Mouse (Mus musculus): ENCODE measurements around the gene Igfbp3. TPM values are rescaled to one million over a fixed set of nuclear protein-coding genes. Genes with fewer than 3 reads are reported as not detected.
"Not testable (repeated sequence)": the region's sequence is repeated elsewhere in the genome, so short reads cannot be mapped to it uniquely, and the experiment has no call there.

Gene Igfbp3
- polyA plus RNA-seq, 1 experiment: not detected

- Histone ChIP-seq H3K27ac (ENCODE audit: insufficient read depth, low read depth, low read length) (no peak overlapping the region), H3K4me1 (ENCODE audit: control insufficient read depth, insufficient read depth, low read length) (peaks cover 9% of the 10 kb centered on the region; the same call in 1 of the 2 replicates), H3K4me3 (ENCODE audit: insufficient read depth, low read depth, low read length) (no peak overlapping the region)
- TF ChIP-seq CTCF (IDR thresholded peaks at IDR 0.05; ENCODE audit: insufficient read depth, low read depth, low read length) (no peak), POLR2A (IDR thresholded peaks at IDR 0.05; ENCODE audit: insufficient read depth, low read depth, low read length) (no peak)
- WGBS: 40% methylated on average over 3 of the region's 3 CpGs
Observed at GRCm38 (mm10) chr11:7234981-7235609, 21.4 kb upstream of the Igfbp3 start.

GRCm38 (mm10) chr11:7234436-7234835 lies 20.7 kb upstream of the Igfbp3 start:
- 93% methylated on average over 1 of the region's 1 CpGs for WGBS
- H3K27ac ChIP-seq (ENCODE audit: insufficient read depth, low read depth, low read length): no peak overlapping the region
- no peak overlapping the region for H3K4me3 ChIP-seq (ENCODE audit: insufficient read depth, low read depth, low read length)
- H3K4me1 ChIP-seq (ENCODE audit: control insufficient read depth, insufficient read depth, low read length): peaks cover 9% of the 10 kb centered on the region; the same call in 1 of the 2 replicates
- TF ChIP-seq CTCF (IDR thresholded peaks at IDR 0.05; ENCODE audit: insufficient read depth, low read depth, low read length) (no peak), POLR2A (IDR thresholded peaks at IDR 0.05; ENCODE audit: insufficient read depth, low read depth, low read length) (no peak)

- Histone ChIP-seq H3K27ac (ENCODE audit: insufficient read depth, low read depth, low read length) (no peak overlapping the region), H3K4me1 (ENCODE audit: control insufficient read depth, insufficient read depth, low read length) (peaks cover 9% of the 10 kb centered on the region; the same call in 1 of the 2 replicates), H3K4me3 (ENCODE audit: insufficient read depth, low read depth, low read length) (no peak overlapping the region)
- no peak for TF ChIP-seq CTCF (IDR thresholded peaks at IDR 0.05; ENCODE audit: insufficient read depth, low read depth, low read length)
- WGBS: 97% methylated on average over 2 of the region's 2 CpGs
Observed at GRCm38 (mm10) chr11:7233333-7233732, 19.6 kb upstream of the Igfbp3 start.

GRCm38 (mm10) chr11:7231958-7232357 lies 18.2 kb upstream of the Igfbp3 start:
- WGBS: 100% methylated on average over 4 of the region's 4 CpGs
- H3K4me1 ChIP-seq (ENCODE audit: control insufficient read depth, insufficient read depth, low read length): peaks cover 9% of the 10 kb centered on the region; the same call in 1 of the 2 replicates
- TF ChIP-seq POLR2A (IDR thresholded peaks at IDR 0.05; ENCODE audit: insufficient read depth, low read depth, low read length) (no peak), CTCF (IDR thresholded peaks at IDR 0.05; ENCODE audit: insufficient read depth, low read depth, low read length) (no peak)
- H3K4me3 ChIP-seq (ENCODE audit: insufficient read depth, low read depth, low read length): no peak overlapping the region
- no peak overlapping the region for H3K27ac ChIP-seq (ENCODE audit: insufficient read depth, low read depth, low read length)

- no peak for TF ChIP-seq POLR2A (IDR thresholded peaks at IDR 0.05; ENCODE audit: insufficient read depth, low read depth, low read length)
- no peak for TF ChIP-seq CTCF (IDR thresholded peaks at IDR 0.05; ENCODE audit: insufficient read depth, low read depth, low read length)
- no peak overlapping the region for H3K4me3 ChIP-seq (ENCODE audit: insufficient read depth, low read depth, low read length)
- no peaks in the 10 kb centered on the region for H3K4me1 ChIP-seq (ENCODE audit: control insufficient read depth, insufficient read depth, low read length)
- H3K27ac ChIP-seq (ENCODE audit: insufficient read depth, low read depth, low read length): no peak overlapping the region
- 76% methylated on average over 4 of the region's 4 CpGs for WGBS
Observed at GRCm38 (mm10) chr11:7230000-7230399, 16.3 kb upstream of the Igfbp3 start.

- 92% methylated on average over 4 of the region's 4 CpGs for WGBS
- Histone ChIP-seq H3K4me1 (ENCODE audit: control insufficient read depth, insufficient read depth, low read length) (no peaks in the 10 kb centered on the region), H3K27ac (ENCODE audit: insufficient read depth, low read depth, low read length) (no peak overlapping the region), H3K4me3 (ENCODE audit: insufficient read depth, low read depth, low read length) (no peak overlapping the region)
- TF ChIP-seq POLR2A (IDR thresholded peaks at IDR 0.05; ENCODE audit: insufficient read depth, low read depth, low read length) (no peak), CTCF (IDR thresholded peaks at IDR 0.05; ENCODE audit: insufficient read depth, low read depth, low read length) (no peak)
Observed at GRCm38 (mm10) chr11:7228107-7228506, 14.4 kb upstream of the Igfbp3 start.

- Histone ChIP-seq H3K4me1 (ENCODE audit: control insufficient read depth, insufficient read depth, low read length) (no peaks in the 10 kb centered on the region), H3K4me3 (ENCODE audit: insufficient read depth, low read depth, low read length) (no peak overlapping the region), H3K27ac (ENCODE audit: insufficient read depth, low read depth, low read length) (no peak overlapping the region)
- TF ChIP-seq CTCF (IDR thresholded peaks at IDR 0.05; ENCODE audit: insufficient read depth, low read depth, low read length): no peak
- no peak for TF ChIP-seq POLR2A (IDR thresholded peaks at IDR 0.05; ENCODE audit: insufficient read depth, low read depth, low read length)
- WGBS: 92% methylated on average over 7 of the region's 7 CpGs
Observed at GRCm38 (mm10) chr11:7226810-7227550, 13.3 kb upstream of the Igfbp3 start.

- Histone ChIP-seq H3K4me1 (ENCODE audit: control insufficient read depth, insufficient read depth, low read length) (no peaks in the 10 kb centered on the region), H3K4me3 (ENCODE audit: insufficient read depth, low read depth, low read length) (no peak overlapping the region), H3K27ac (ENCODE audit: insufficient read depth, low read depth, low read length) (no peak overlapping the region)
- TF ChIP-seq CTCF (IDR thresholded peaks at IDR 0.05; ENCODE audit: insufficient read depth, low read depth, low read length) (no peak), POLR2A (IDR thresholded peaks at IDR 0.05; ENCODE audit: insufficient read depth, low read depth, low read length) (no peak)
- 72% methylated on average over 2 of the region's 2 CpGs for WGBS
Observed at GRCm38 (mm10) chr11:7226200-7226599, 12.5 kb upstream of the Igfbp3 start.

- not testable (repeated sequence) for H3K27ac ChIP-seq (ENCODE audit: insufficient read depth, low read depth, low read length); H3K4me3 ChIP-seq (ENCODE audit: insufficient read depth, low read depth, low read length); H3K4me1 ChIP-seq (ENCODE audit: control insufficient read depth, insufficient read depth, low read length)
- 79% methylated on average over 8 of the region's 8 CpGs for WGBS
Observed at GRCm38 (mm10) chr11:7221826-7222225, 8.1 kb upstream of the Igfbp3 start.
